Mouse (Mus musculus): ENCODE measurements at regions not wholly inside any gene's neighbourhood (a gene's known extent, or its start where the extent isn't known, plus 50 kb on each side); places are given as distances from the start of the nearest gene placed in this dataset.

DNA sequence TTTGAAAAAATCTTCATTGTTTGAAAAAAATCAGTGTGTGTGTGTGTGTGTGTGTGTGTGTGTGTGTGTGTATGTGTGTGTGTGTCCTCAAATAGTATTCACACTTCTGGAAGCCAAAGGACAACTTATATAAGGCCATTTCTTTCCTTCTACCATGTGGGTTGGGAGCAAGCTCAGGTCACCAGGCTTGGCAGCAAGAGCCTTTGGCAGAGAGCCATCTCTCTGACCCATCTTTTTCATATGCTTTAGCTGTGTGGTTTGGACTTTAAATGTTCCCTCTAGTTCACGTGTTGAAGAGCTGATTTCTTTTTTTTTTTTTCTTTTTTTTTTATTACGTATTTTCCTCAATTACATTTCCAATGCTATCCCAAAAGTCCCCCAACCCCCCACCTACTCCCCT, 483.1 kb downstream of the Rapgef2 start:
- H3K9me3 ChIP-seq (ENCODE audit: control insufficient read depth, insufficient read depth, low read depth, low read length) = no peaks in the 10 kb centered on the region
- no peak overlapping the region for H3K27ac ChIP-seq (ENCODE audit: insufficient read depth, low read depth, low read length, poor library complexity, severe bottlenecking)
- no peak for DNase-seq (ENCODE audit: low read depth, low spot score)
- H3K36me3 ChIP-seq (ENCODE audit: control insufficient read depth, insufficient read depth, low read length, poor library complexity, severe bottlenecking) = no peaks in the 10 kb centered on the region
- no peaks in the 10 kb centered on the region for H3K4me1 ChIP-seq (ENCODE audit: control insufficient read depth in 2 of 2, insufficient read depth in 2 of 2, low read length in 2 of 2, poor library complexity in 1 of 2)
- no peak overlapping the region for H3K4me3 ChIP-seq (ENCODE audit: insufficient read depth in 1 of 2, low read depth in 1 of 2, low read length in 2 of 2, poor library complexity in 1 of 2, severe bottlenecking in 1 of 2)
- no peak overlapping the region for H3K9ac ChIP-seq (ENCODE audit: insufficient read depth, low read depth, low read length, poor library complexity, severe bottlenecking)
- in situ Hi-C loops (cut with MboI; ENCODE audit: low sequenced_read_pairs in 2 of 2, unreplicated experiment in 2 of 2) = no loop called here
- TF ChIP-seq ZNF384 (IDR thresholded peaks at IDR 0.05; ENCODE audit: low read depth, low read length) = no peak
- TF ChIP-seq ZC3H11A (IDR thresholded peaks at IDR 0.05; ENCODE audit: borderline replicate concordance, low read depth, low read length) = no peak
- TF ChIP-seq MAFK (IDR thresholded peaks at IDR 0.05; ENCODE audit: insufficient read depth, low read depth, low read length) = no peak
- no peak for TF ChIP-seq CHD2 (IDR thresholded peaks at IDR 0.05; ENCODE audit: low read depth, low read length)
- no peak for TF ChIP-seq HCFC1 (IDR thresholded peaks at IDR 0.05; ENCODE audit: borderline replicate concordance, insufficient read depth, low read length)

DNA sequence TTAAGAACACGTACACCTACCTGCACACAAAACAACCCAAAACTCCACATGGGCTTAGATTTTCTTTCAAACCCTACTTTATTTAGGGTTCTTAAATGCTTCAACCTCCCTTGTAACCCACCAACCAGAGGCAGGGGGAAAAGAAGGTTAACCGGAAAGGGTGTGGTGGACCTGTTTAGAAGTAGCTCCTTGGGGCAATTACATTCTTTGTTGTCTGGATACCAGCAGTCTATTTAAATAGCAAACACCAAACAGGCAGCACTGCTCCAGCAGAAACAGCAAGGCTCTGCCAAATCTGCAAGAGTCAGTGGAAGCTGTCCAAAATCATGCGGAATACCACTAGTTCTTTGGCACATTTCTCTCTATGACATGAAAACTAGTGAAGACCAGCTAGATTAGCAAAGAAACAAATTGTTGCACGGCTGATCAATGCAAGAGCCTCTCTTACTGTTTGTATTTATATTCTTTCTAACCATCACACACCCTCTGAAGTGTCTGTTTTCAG, 490.3 kb downstream of the Rapgef2 start:
- DNase-seq (ENCODE audit: low read depth, low spot score) = no peak
- TF ChIP-seq HCFC1 (IDR thresholded peaks at IDR 0.05; ENCODE audit: borderline replicate concordance, insufficient read depth, low read length) (no peak), ZNF384 (IDR thresholded peaks at IDR 0.05; ENCODE audit: low read depth, low read length) (no peak), ZC3H11A (IDR thresholded peaks at IDR 0.05; ENCODE audit: borderline replicate concordance, low read depth, low read length) (no peak), CHD2 (IDR thresholded peaks at IDR 0.05; ENCODE audit: low read depth, low read length) (no peak), MAFK (IDR thresholded peaks at IDR 0.05; ENCODE audit: insufficient read depth, low read depth, low read length) (no peak)
- in situ Hi-C loops (cut with MboI; ENCODE audit: low sequenced_read_pairs in 2 of 2, unreplicated experiment in 2 of 2) = no loop called here
- Histone ChIP-seq H3K27ac (ENCODE audit: insufficient read depth, low read depth, low read length, poor library complexity, severe bottlenecking) (no peak overlapping the region), H3K36me3 (ENCODE audit: control insufficient read depth, insufficient read depth, low read length, poor library complexity, severe bottlenecking) (no peaks in the 10 kb centered on the region), H3K4me1 (ENCODE audit: control insufficient read depth in 2 of 2, insufficient read depth in 2 of 2, low read length in 2 of 2, poor library complexity in 1 of 2) (no peaks in the 10 kb centered on the region), H3K9me3 (ENCODE audit: control insufficient read depth, insufficient read depth, low read depth, low read length) (no peaks in the 10 kb centered on the region), H3K9ac (ENCODE audit: insufficient read depth, low read depth, low read length, poor library complexity, severe bottlenecking) (no peak overlapping the region), H3K4me3 (ENCODE audit: insufficient read depth in 1 of 2, low read depth in 1 of 2, low read length in 2 of 2, poor library complexity in 1 of 2, severe bottlenecking in 1 of 2) (no peak overlapping the region)

DNA sequence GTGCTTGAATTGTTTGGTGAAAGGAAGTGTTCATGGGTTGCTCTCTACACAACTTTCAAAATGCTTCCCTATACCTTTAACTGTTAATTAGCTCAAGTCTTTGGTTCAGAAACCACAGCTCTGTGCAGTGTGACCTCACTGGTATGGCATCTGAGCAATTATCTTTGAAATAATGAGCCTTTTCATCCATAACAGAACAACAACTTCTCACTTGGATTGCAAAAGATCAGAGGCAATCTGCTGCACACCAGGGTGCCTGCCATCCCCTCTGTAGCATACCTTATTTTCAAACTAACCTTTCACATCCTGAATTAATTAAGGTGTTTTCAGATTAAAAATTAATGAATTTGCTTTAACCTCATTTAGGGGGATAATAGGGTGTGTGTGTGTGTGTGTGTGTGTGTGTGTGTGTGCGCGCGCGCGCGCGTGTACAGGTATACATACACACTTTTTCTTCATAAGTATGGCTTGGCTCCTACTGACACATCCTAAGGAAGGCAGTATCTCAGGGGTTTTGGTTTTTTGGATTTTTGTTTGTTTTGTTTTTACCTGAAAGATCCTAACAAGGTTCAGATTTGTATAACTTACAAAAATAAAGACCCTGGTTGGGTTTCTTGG, 493.8 kb downstream of the Rapgef2 start:
- no peak overlapping the region for H3K9ac ChIP-seq (ENCODE audit: insufficient read depth, low read depth, low read length, poor library complexity, severe bottlenecking)
- TF ChIP-seq ZNF384 (IDR thresholded peaks at IDR 0.05; ENCODE audit: low read depth, low read length) (no peak), ZC3H11A (IDR thresholded peaks at IDR 0.05; ENCODE audit: borderline replicate concordance, low read depth, low read length) (no peak), CHD2 (IDR thresholded peaks at IDR 0.05; ENCODE audit: low read depth, low read length) (no peak), MAFK (IDR thresholded peaks at IDR 0.05; ENCODE audit: insufficient read depth, low read depth, low read length) (no peak), HCFC1 (IDR thresholded peaks at IDR 0.05; ENCODE audit: borderline replicate concordance, insufficient read depth, low read length) (no peak)
- H3K9me3 ChIP-seq (ENCODE audit: control insufficient read depth, insufficient read depth, low read depth, low read length) = no peaks in the 10 kb centered on the region
- no peak overlapping the region for H3K4me3 ChIP-seq (ENCODE audit: insufficient read depth in 1 of 2, low read depth in 1 of 2, low read length in 2 of 2, poor library complexity in 1 of 2, severe bottlenecking in 1 of 2)
- no peaks in the 10 kb centered on the region for H3K4me1 ChIP-seq (ENCODE audit: control insufficient read depth in 2 of 2, insufficient read depth in 2 of 2, low read length in 2 of 2, poor library complexity in 1 of 2)
- H3K36me3 ChIP-seq (ENCODE audit: control insufficient read depth, insufficient read depth, low read length, poor library complexity, severe bottlenecking) = no peaks in the 10 kb centered on the region
- peak; percentile 34 for DNase-seq (ENCODE audit: low read depth, low spot score)
- no peak overlapping the region for H3K27ac ChIP-seq (ENCODE audit: insufficient read depth, low read depth, low read length, poor library complexity, severe bottlenecking)
- in situ Hi-C loops (cut with MboI; ENCODE audit: low sequenced_read_pairs in 2 of 2, unreplicated experiment in 2 of 2) = no loop called here

DNA sequence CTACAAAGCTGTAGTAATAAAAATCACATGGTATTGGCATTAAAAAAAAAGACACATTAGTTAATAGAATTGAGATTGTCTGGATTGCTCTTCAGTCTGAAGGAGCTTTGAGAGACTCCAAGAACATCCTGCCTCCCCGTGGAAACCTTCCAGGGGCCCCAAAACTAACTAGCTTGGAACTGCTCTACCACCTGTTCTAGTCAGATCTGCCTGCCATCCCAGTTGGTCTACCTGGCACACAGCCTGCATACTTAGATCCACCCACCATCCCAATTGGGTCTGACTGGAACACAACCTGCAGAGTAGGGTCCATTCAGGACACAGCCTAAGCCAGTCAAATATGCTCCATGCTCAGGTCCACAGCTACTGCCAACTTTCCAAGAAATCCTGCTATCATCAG, 503.6 kb downstream of the Rapgef2 start:
- in situ Hi-C loops (cut with MboI; ENCODE audit: low sequenced_read_pairs in 2 of 2, unreplicated experiment in 2 of 2) = no loop called here
- H3K9ac ChIP-seq (ENCODE audit: insufficient read depth, low read depth, low read length, poor library complexity, severe bottlenecking) = no peak overlapping the region
- TF ChIP-seq ZNF384 (IDR thresholded peaks at IDR 0.05; ENCODE audit: low read depth, low read length) (no peak), MAFK (IDR thresholded peaks at IDR 0.05; ENCODE audit: insufficient read depth, low read depth, low read length) (no peak), ZC3H11A (IDR thresholded peaks at IDR 0.05; ENCODE audit: borderline replicate concordance, low read depth, low read length) (no peak), CHD2 (IDR thresholded peaks at IDR 0.05; ENCODE audit: low read depth, low read length) (no peak), HCFC1 (IDR thresholded peaks at IDR 0.05; ENCODE audit: borderline replicate concordance, insufficient read depth, low read length) (no peak)
- H3K27ac ChIP-seq (ENCODE audit: insufficient read depth, low read depth, low read length, poor library complexity, severe bottlenecking) = no peak overlapping the region
- no peaks in the 10 kb centered on the region for H3K9me3 ChIP-seq (ENCODE audit: control insufficient read depth, insufficient read depth, low read depth, low read length)
- no peaks in the 10 kb centered on the region for H3K36me3 ChIP-seq (ENCODE audit: control insufficient read depth, insufficient read depth, low read length, poor library complexity, severe bottlenecking)
- H3K4me1 ChIP-seq (ENCODE audit: control insufficient read depth in 2 of 2, insufficient read depth in 2 of 2, low read length in 2 of 2, poor library complexity in 1 of 2) = no peaks in the 10 kb centered on the region
- DNase-seq (ENCODE audit: low read depth, low spot score) = no peak
- no peak overlapping the region for H3K4me3 ChIP-seq (ENCODE audit: insufficient read depth in 1 of 2, low read depth in 1 of 2, low read length in 2 of 2, poor library complexity in 1 of 2, severe bottlenecking in 1 of 2)

All from ES-E14 (cell line).